Mouse (Mus musculus): ENCODE data around the gene Rad9b.

DNA sequence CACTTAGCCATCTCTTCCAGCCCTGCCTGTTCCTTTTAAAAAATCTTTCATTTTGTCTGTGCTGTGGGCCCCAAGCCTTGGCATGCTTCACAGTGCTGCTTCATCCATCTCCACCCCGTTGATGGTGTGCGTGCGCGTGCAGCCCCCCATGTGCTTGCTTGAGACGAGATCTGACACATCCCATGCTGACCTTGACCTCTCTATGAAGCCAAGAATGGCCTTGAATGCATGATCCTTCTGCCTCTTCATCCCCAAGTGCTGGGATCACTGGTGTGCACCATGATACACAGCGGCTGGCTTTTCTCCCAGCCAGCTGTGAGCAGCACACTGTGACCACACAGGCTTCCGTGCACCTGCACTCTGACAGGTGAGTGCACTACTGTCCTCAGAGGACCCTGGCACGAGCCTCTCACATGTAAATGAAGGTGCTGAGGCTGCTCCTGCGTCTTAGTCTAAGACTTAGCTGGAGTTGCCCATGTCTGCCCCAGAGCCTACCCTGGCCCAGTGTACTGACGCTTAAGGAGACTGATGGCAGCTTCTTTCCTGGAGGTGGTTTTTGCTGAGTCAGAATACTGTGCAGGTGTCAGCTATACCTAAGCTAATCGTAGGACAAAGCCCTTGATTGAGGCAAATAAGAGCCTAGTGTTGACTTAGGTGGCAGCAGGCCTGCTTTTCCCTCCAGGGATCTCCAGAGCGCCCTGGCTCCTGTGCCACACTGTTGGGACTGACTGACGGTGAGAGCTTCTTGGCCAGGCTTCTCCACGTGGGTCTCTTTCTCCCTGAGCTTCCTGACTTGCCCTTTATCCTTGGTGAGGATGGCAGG, 58.7 kb downstream of the Rad9b start:
- TF ChIP-seq CTCF (IDR thresholded peaks at IDR 0.05; ENCODE audit: insufficient read depth, low read depth, low read length) (no peak), POLR2A (IDR thresholded peaks at IDR 0.05; ENCODE audit: insufficient read depth, low read depth, low read length) (no peak)
